Mouse (Mus musculus) forebrain, embryonic 14.5 days (tissue): ENCODE results near the gene Nfu1. TPM values are rescaled to one million over a fixed set of nuclear protein-coding genes. Genes with fewer than 3 reads are reported as not detected.

ENCODE experiments used
- ATAC-seq: fragments of 200-750 bp; cut with Nextera tagmentation; 2 replicates; pipeline ENCODE4 v1.8.0; 2017; ENCODE audit warnings: mild to moderate bottlenecking, moderate library complexity
- DNase-seq: peaks from one replicate; pipeline ENCODE4 v3.0.0-alpha.2; 2015; ENCODE audit warnings: low spot score
- H3K27ac ChIP-seq: fragments of 300-500 bp; sonication (generic); 2 replicates; pipeline ENCODE4 v1.5.1; 2014; ENCODE audit warnings: low read depth, mild to moderate bottlenecking, control low read depth, low read length, moderate library complexity
- H3K27me3 ChIP-seq: fragments of 300-500 bp; sonication (generic); replicated peaks from 2 replicates; pipeline ENCODE4 v1.6.1; 2014; ENCODE audit warnings: low read length, control low read depth, mixed read lengths; ENCODE audit not compliant: control insufficient read depth, insufficient read depth
- H3K36me3 ChIP-seq: fragments of 300-500 bp; sonication (generic); 2 replicates; pipeline ENCODE4 v1.6.1; 2014; ENCODE audit warnings: low read length, control low read depth; ENCODE audit not compliant: control insufficient read depth, insufficient read depth
- H3K4me1 ChIP-seq: fragments of 300-500 bp; sonication (generic); 2 replicates; pipeline ENCODE4 v1.6.1; 2014; ENCODE audit warnings: antibody characterized with exemption, low read length, control low read depth; ENCODE audit not compliant: control insufficient read depth, insufficient read depth
- H3K4me2 ChIP-seq: fragments of 300-500 bp; sonication (generic); 2 replicates; pipeline ENCODE4 v1.6.1; 2014; ENCODE audit warnings: mild to moderate bottlenecking, control low read depth, low read length
- H3K4me3 ChIP-seq: fragments of 300-500 bp; sonication (generic); 2 replicates; pipeline ENCODE4 v1.5.1; 2014; ENCODE audit warnings: low read depth, low read length, control low read depth
- H3K9ac ChIP-seq: fragments of 300-500 bp; sonication (generic); 2 replicates; pipeline ENCODE4 v1.6.1; 2014; ENCODE audit warnings: mild to moderate bottlenecking, low read length, control low read depth, moderate library complexity
- H3K9me3 ChIP-seq: fragments of 300-500 bp; sonication (generic); replicated peaks from 2 replicates; pipeline ENCODE4 v1.6.1; 2016; ENCODE audit warnings: low read length, control low read depth, mixed read lengths; ENCODE audit not compliant: control insufficient read depth
- WGBS: fragments of 180-500 bp; shearing (Covaris S2); extraction: QIAGEN DNeasy Blood & Tissue Kit; methylation state at CpG from one replicate; pipeline ENCODE4 v1.1.7; 2014; 5-methylcytosine and 5-hydroxymethylcytosine counted together
- polyA plus RNA-seq: library from polyadenylated mRNA; unstranded; fragments of >200 nt; fragmentation: Nextera tagmentation; extraction: Ambion mirVana; gene quantifications from 2 replicates; pipeline ENCODE4 v1.2.1, GENCODE M21; 2014

Gene Nfu1
- polyA plus RNA-seq, 1 experiment from 2014 or later, result 111 TPM

GRCm38 (mm10) chr6:87034395-87034794, 25.4 kb downstream of the Nfu1 start:
- Histone ChIP-seq H3K4me3 (no peak overlapping the region), H3K4me2 (no peak overlapping the region), H3K9ac (no peak overlapping the region), H3K27ac (no peak overlapping the region), H3K9me3 (peaks cover 5% of the 10 kb centered on the region), H3K36me3 (peaks cover 6% of the 10 kb centered on the region; the same call in 1 of the 2 replicates), H3K4me1 (no peaks in the 10 kb centered on the region), H3K27me3 (no peaks in the 10 kb centered on the region)
- ATAC-seq (no peak), DNase-seq (no peak)
- 88% methylated on average over 3 of the region's 3 CpGs for WGBS

- Histone ChIP-seq H3K9ac (no peak overlapping the region), H3K4me3 (no peak overlapping the region), H3K4me1 (no peaks in the 10 kb centered on the region), H3K4me2 (no peak overlapping the region), H3K27me3 (no peaks in the 10 kb centered on the region), H3K27ac (no peak overlapping the region), H3K36me3 (no peaks in the 10 kb centered on the region), H3K9me3 (peaks cover 5% of the 10 kb centered on the region)
- WGBS, result 86% methylated on average over 10 of the region's 10 CpGs
- ATAC-seq, result no peak
- DNase-seq, result no peak
These were observed 29.0 kb downstream of the Nfu1 start for GRCm38 (mm10) chr6:87037826-87038620.

- Histone ChIP-seq H3K4me3 (no peak overlapping the region), H3K4me2 (no peak overlapping the region)
- WGBS, result 91% methylated on average over 8 of the region's 8 CpGs
These were observed 30.1 kb downstream of the Nfu1 start for GRCm38 (mm10) chr6:87039161-87039560.

GRCm38 (mm10) chr6:87040971-87041370, 31.9 kb downstream of the Nfu1 start:
- WGBS, result 83% methylated on average over 4 of the region's 4 CpGs

More at GRCm38 (mm10) chr6:87039161-87039560, 30.1 kb downstream of the Nfu1 start:
- H3K36me3 ChIP-seq, result no peaks in the 10 kb centered on the region
- H3K27me3 ChIP-seq, result no peaks in the 10 kb centered on the region
- DNase-seq (no peak), ATAC-seq (no peak)
- H3K9ac ChIP-seq, result no peak overlapping the region
- peaks cover 5% of the 10 kb centered on the region for H3K9me3 ChIP-seq
- H3K4me1 ChIP-seq, result peaks cover 7% of the 10 kb centered on the region
- no peak overlapping the region for H3K27ac ChIP-seq

GRCm38 (mm10) chr6:87041431-87041830, 32.4 kb downstream of the Nfu1 start:
- Histone ChIP-seq H3K4me2 (peak overlapping the region; percentile 62), H3K27me3 (no peaks in the 10 kb centered on the region), H3K36me3 (no peaks in the 10 kb centered on the region), H3K4me1 (peaks cover 10% of the 10 kb centered on the region), H3K9ac (no peak overlapping the region), H3K4me3 (peak overlapping the region; percentile 92; the same call in 1 of the 2 replicates), H3K9me3 (peaks cover 5% of the 10 kb centered on the region), H3K27ac (no peak overlapping the region; the same call in 1 of the 2 replicates)
- ATAC-seq, result no peak
- no peak for DNase-seq
- 79% methylated on average over 7 of the region's 7 CpGs for WGBS

More at GRCm38 (mm10) chr6:87040971-87041370, 31.9 kb downstream of the Nfu1 start:
- DNase-seq (no peak), ATAC-seq (no peak)
- Histone ChIP-seq H3K4me3 (no peak overlapping the region), H3K9me3 (peaks cover 5% of the 10 kb centered on the region), H3K9ac (no peak overlapping the region), H3K4me2 (no peak overlapping the region), H3K27me3 (no peaks in the 10 kb centered on the region), H3K4me1 (peaks cover 10% of the 10 kb centered on the region), H3K27ac (no peak overlapping the region), H3K36me3 (no peaks in the 10 kb centered on the region)

GRCm38 (mm10) chr6:87042004-87042336, 32.9 kb downstream of the Nfu1 start:
- 0 out of 2 replicates have a peak, but pooled peaks have one; percentile 4 for ATAC-seq

GRCm38 (mm10) chr6:87042337-87043130, 33.5 kb downstream of the Nfu1 start, which contains the start of gene Gfpt1:
Gene Gfpt1, plus strand, starts transcription at chr6:87042846.
- Histone ChIP-seq H3K4me2 (peak within 1 kb of the TSS; percentile 62), H3K9me3 (no peaks in the 10 kb centered on the region), H3K4me3 (peak within 1 kb of the TSS; percentile 92), H3K27ac (peak within 1 kb of the TSS; percentile 97), H3K27me3 (no peaks in the 10 kb centered on the region), H3K9ac (peak within 1 kb of the TSS; percentile 97), H3K4me1 (peaks cover 10% of the 10 kb centered on the region), H3K36me3 (no peaks in the 10 kb centered on the region)
- DNase-seq, result peak; percentile 97
- under 1% methylated on average over 66 of the region's 68 CpGs for WGBS
- peak; percentile 97 for ATAC-seq

More at GRCm38 (mm10) chr6:87042004-87042336, 32.9 kb downstream of the Nfu1 start:
- DNase-seq, result no peak
- WGBS, result 1% methylated on average over 11 of the region's 11 CpGs
- H3K4me2 ChIP-seq, result peak overlapping the region; percentile 62
- H3K27me3 ChIP-seq, result no peaks in the 10 kb centered on the region
- peak overlapping the region; percentile 97 for H3K9ac ChIP-seq
- H3K4me1 ChIP-seq, result peaks cover 10% of the 10 kb centered on the region
- peaks cover 2% of the 10 kb centered on the region for H3K9me3 ChIP-seq
- peak overlapping the region; percentile 97 for H3K27ac ChIP-seq
- no peaks in the 10 kb centered on the region for H3K36me3 ChIP-seq
- peak overlapping the region; percentile 92 for H3K4me3 ChIP-seq

- ATAC-seq (peak; percentile 49), DNase-seq (peak; percentile 19)
- Histone ChIP-seq H3K9me3 (no peaks in the 10 kb centered on the region), H3K4me1 (peaks cover 10% of the 10 kb centered on the region), H3K36me3 (no peaks in the 10 kb centered on the region), H3K4me2 (peak overlapping the region; percentile 62), H3K27ac (peak overlapping the region; percentile 97), H3K4me3 (peak overlapping the region; percentile 92), H3K9ac (peak overlapping the region; percentile 97), H3K27me3 (no peaks in the 10 kb centered on the region)
- WGBS, result 2% methylated on average over 9 of the region's 9 CpGs
These were observed 34.1 kb downstream of the Nfu1 start for GRCm38 (mm10) chr6:87043131-87043516.
